Mouse (Mus musculus) myocyte (in vitro differentiated cells): ENCODE measurements at regions not wholly inside any gene's neighbourhood (a gene's known extent, or its start where the extent isn't known, plus 50 kb on each side); places are given as distances from the start of the nearest gene placed in this dataset.

Experiments used
- H3K27me3 ChIP-seq: one replicate; pipeline ENCODE4 v1.6.1; 2011; ENCODE audit not compliant: control insufficient read depth, insufficient read depth, insufficient read length
- H3K36me3 ChIP-seq: one replicate; pipeline ENCODE4 v1.6.1; 2011; ENCODE audit not compliant: control insufficient read depth, insufficient read depth
- H3K4me2 ChIP-seq: one replicate; pipeline ENCODE4 v1.6.1; 2011; ENCODE audit warnings: low read depth, control low read depth
- H3K4me3 ChIP-seq: one replicate; pipeline ENCODE4 v1.5.1; 2011; ENCODE audit warnings: mild to moderate bottlenecking, control low read depth, moderate library complexity
- H3K79me2 ChIP-seq: one replicate; pipeline ENCODE4 v1.6.1; 2011; ENCODE audit not compliant: control insufficient read depth, insufficient read depth
- H3ac ChIP-seq: one replicate; pipeline ENCODE4 v1.6.1; 2011; ENCODE audit not compliant: control insufficient read depth, insufficient read length
- CEBPB ChIP-seq: IDR thresholded peaks from 2 replicates; pipeline ENCODE4 v1.6.1; 2011; ENCODE audit warnings: mild to moderate bottlenecking, moderate library complexity; ENCODE audit not compliant: poor library complexity, insufficient read depth, severe bottlenecking
- E2F4 ChIP-seq: IDR thresholded peaks from one replicate; pipeline ENCODE4 v1.6.1; 2011; ENCODE audit warnings: mild to moderate bottlenecking, control low read depth, moderate library complexity; ENCODE audit not compliant: insufficient read depth
- MAX ChIP-seq: IDR thresholded peaks from one replicate; pipeline ENCODE4 v1.6.1; 2011; ENCODE audit warnings: low read depth, mild to moderate bottlenecking, control low read depth
- MYOD1 ChIP-seq, 3 experiments: IDR thresholded peaks; one replicate each; pipeline ENCODE4 v1.6.1; 2011; ENCODE audit warnings: control low read depth in 2 of 3, low read depth in 2 of 3, mild to moderate bottlenecking in 2 of 3, moderate library complexity in 1 of 3; ENCODE audit not compliant: insufficient read length in 2 of 3, control insufficient read depth in 1 of 3
- MYOG ChIP-seq, 3 experiments: IDR thresholded peaks; one replicate each; pipeline ENCODE4 v1.6.1; 2011; ENCODE audit warnings: control low read depth in 2 of 3, low read depth in 2 of 3, mild to moderate bottlenecking in 2 of 3; ENCODE audit not compliant: insufficient read length in 2 of 3, control insufficient read depth in 1 of 3, insufficient read depth in 1 of 3
- POLR2A ChIP-seq: IDR thresholded peaks from one replicate; pipeline ENCODE4 v1.6.1; 2011; ENCODE audit warnings: low read depth, mild to moderate bottlenecking, control low read depth, moderate library complexity; ENCODE audit not compliant: insufficient read length
- POLR2AphosphoS2 ChIP-seq: IDR thresholded peaks from one replicate; pipeline ENCODE4 v1.6.1; 2011; ENCODE audit warnings: low read depth, control low read depth; ENCODE audit not compliant: insufficient read length
- REST ChIP-seq: IDR thresholded peaks from one replicate; pipeline ENCODE4 v1.6.1; 2011; ENCODE audit warnings: mild to moderate bottlenecking, control low read depth, moderate library complexity; ENCODE audit not compliant: insufficient read depth, insufficient read length
- SRF ChIP-seq: IDR thresholded peaks from one replicate; pipeline ENCODE4 v1.6.1; 2011; ENCODE audit warnings: low read depth; ENCODE audit not compliant: control insufficient read depth, insufficient read length
- TCF12 ChIP-seq: IDR thresholded peaks from one replicate; pipeline ENCODE4 v1.6.1; 2011; ENCODE audit warnings: mild to moderate bottlenecking, control low read depth; ENCODE audit not compliant: poor library complexity, insufficient read depth, severe bottlenecking
- TCF3 ChIP-seq: IDR thresholded peaks from one replicate; pipeline ENCODE4 v1.6.1; 2011; ENCODE audit warnings: low read depth, control low read depth; ENCODE audit not compliant: insufficient read length
- USF1 ChIP-seq: IDR thresholded peaks from one replicate; pipeline ENCODE4 v1.6.1; 2011; ENCODE audit warnings: low read depth, mild to moderate bottlenecking, control low read depth, moderate library complexity

DNA sequence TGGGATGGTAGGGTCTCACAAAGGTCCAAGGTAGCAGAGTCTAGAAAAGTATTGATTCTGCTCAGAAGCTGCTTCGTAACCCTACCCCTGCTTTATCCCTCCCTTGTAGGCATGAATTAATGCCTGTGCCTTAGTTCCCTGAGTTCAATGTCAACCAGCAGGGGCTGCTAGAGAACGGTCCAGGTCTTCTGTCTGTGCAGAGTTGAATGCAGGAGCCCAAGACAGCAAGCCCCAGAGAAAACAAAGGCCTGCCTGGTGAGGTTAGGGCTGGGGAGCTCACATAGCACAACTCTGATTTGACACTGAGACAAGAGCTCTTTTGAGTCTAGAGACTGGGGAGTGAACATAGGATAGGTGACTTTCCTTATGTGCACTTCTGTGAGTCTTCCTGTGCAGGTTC lies 56.6 kb downstream of the Olig3 start:
- H3K4me2 ChIP-seq = no peak overlapping the region

GRCm38 (mm10) chr10:19413935-19414334 lies 57.6 kb downstream of the Olig3 start:
- no peak overlapping the region for H3K4me3 ChIP-seq
- no peaks in the 10 kb centered on the region for H3K27me3 ChIP-seq
- H3K79me2 ChIP-seq = no peaks in the 10 kb centered on the region
- no peak overlapping the region for H3K4me2 ChIP-seq
- no peak overlapping the region for H3ac ChIP-seq
- no peaks in the 10 kb centered on the region for H3K36me3 ChIP-seq
- TF ChIP-seq REST (no peak), MYOG (IDR thresholded peaks at IDR 0.05; ENCODE audit: control insufficient read depth in 1 of 3, insufficient read depth in 1 of 3, insufficient read length in 2 of 3, low read depth in 2 of 3) (no peak), TCF12 (no peak), TCF3 (no peak), POLR2A (no peak), POLR2AphosphoS2 (no peak), SRF (no peak), MYOD1 (IDR thresholded peaks at IDR 0.05; ENCODE audit: control insufficient read depth in 1 of 3, insufficient read length in 2 of 3, low read depth in 2 of 3) (no peak), E2F4 (no peak), USF1 (no peak)

More for the DNA sequence above, 56.6 kb downstream of the Olig3 start:
- Histone ChIP-seq H3K27me3 (no peaks in the 10 kb centered on the region), H3K36me3 (no peaks in the 10 kb centered on the region), H3K4me3 (no peak overlapping the region), H3K79me2 (no peaks in the 10 kb centered on the region), H3ac (no peak overlapping the region)
- TF ChIP-seq USF1 (no peak), SRF (no peak), MAX (no peak), POLR2A (no peak), CEBPB (no peak), TCF12 (no peak), MYOG (IDR thresholded peaks at IDR 0.05; ENCODE audit: control insufficient read depth in 1 of 3, insufficient read depth in 1 of 3, insufficient read length in 2 of 3, low read depth in 2 of 3) (no peak), E2F4 (no peak), REST (no peak), TCF3 (no peak), POLR2AphosphoS2 (no peak), MYOD1 (IDR thresholded peaks at IDR 0.05; ENCODE audit: control insufficient read depth in 1 of 3, insufficient read length in 2 of 3, low read depth in 2 of 3) (no peak)

GRCm38 (mm10) chr10:19414834-19415233 lies 58.5 kb downstream of the Olig3 start:
- TF ChIP-seq MYOG (IDR thresholded peaks at IDR 0.05; ENCODE audit: control insufficient read depth in 1 of 3, insufficient read depth in 1 of 3, insufficient read length in 2 of 3, low read depth in 2 of 3) = no peak
- TF ChIP-seq CEBPB = no peak
- TF ChIP-seq POLR2A = no peak
- TF ChIP-seq SRF = no peak
- no peak for TF ChIP-seq USF1
- no peak for TF ChIP-seq REST
- no peak for TF ChIP-seq MYOD1 (IDR thresholded peaks at IDR 0.05; ENCODE audit: control insufficient read depth in 1 of 3, insufficient read length in 2 of 3, low read depth in 2 of 3)
- no peak for TF ChIP-seq E2F4
- no peak for TF ChIP-seq POLR2AphosphoS2
- TF ChIP-seq MAX = no peak
- TF ChIP-seq TCF3 = no peak
- no peak for TF ChIP-seq TCF12

GRCm38 (mm10) chr10:19424030-19424429 lies 67.7 kb downstream of the Olig3 start:
- H3ac ChIP-seq = no peak overlapping the region
- TF ChIP-seq TCF3 (no peak), USF1 (no peak), MAX (no peak), POLR2A (no peak), E2F4 (no peak), MYOD1 (IDR thresholded peaks at IDR 0.05; ENCODE audit: control insufficient read depth in 1 of 3, insufficient read length in 2 of 3, low read depth in 2 of 3) (no peak), TCF12 (no peak), POLR2AphosphoS2 (no peak), MYOG (IDR thresholded peaks at IDR 0.05; ENCODE audit: control insufficient read depth in 1 of 3, insufficient read depth in 1 of 3, insufficient read length in 2 of 3, low read depth in 2 of 3) (no peak), REST (no peak), SRF (no peak), CEBPB (no peak)
- H3K4me3 ChIP-seq = no peak overlapping the region
- H3K27me3 ChIP-seq = no peaks in the 10 kb centered on the region
- no peaks in the 10 kb centered on the region for H3K79me2 ChIP-seq
- H3K36me3 ChIP-seq = no peaks in the 10 kb centered on the region
- H3K4me2 ChIP-seq = no peak overlapping the region

More at GRCm38 (mm10) chr10:19414834-19415233, 58.5 kb downstream of the Olig3 start:
- H3K4me2 ChIP-seq = no peak overlapping the region
- no peaks in the 10 kb centered on the region for H3K79me2 ChIP-seq
- H3K36me3 ChIP-seq = no peaks in the 10 kb centered on the region
- H3K27me3 ChIP-seq = no peaks in the 10 kb centered on the region
- H3K4me3 ChIP-seq = no peak overlapping the region
- H3ac ChIP-seq = no peak overlapping the region
